In genomic region chr3:32473184-32473583, GRCm38 (mm10) we compare ENCODE assay signal across 23 mouse cellular contexts. TPM values are rescaled to one million over a fixed set of nuclear protein-coding genes. Genes with fewer than 3 reads are reported as not detected.
DNase-seq lines count a peak whose midpoint lies in the region; ATAC-seq and TF ChIP-seq lines count a peak whose summit lies in the region.
"Had no signal": no experiment of that assay in that cellular context is flagged by ENCODE, and none has a peak within 500 bp of the region (broad histone marks: within the 10 kb centered on the region; RNA-seq: fewer than 3 reads in every experiment).

No protein-coding gene starts in this region.

- H3K4me1 ChIP-seq in intestine, embryonic 14.5 days (replicated peaks; ENCODE audit: control insufficient read depth, insufficient read depth, low read length) = peaks cover 5% of the 10 kb centered on the region; the same call in 1 of the 2 replicates
- H3K4me1 ChIP-seq in intestine, embryonic 15.5 days (replicated peaks) = no peaks in the 10 kb centered on the region; the same call in 1 of the 2 replicates
- H3K4me1 ChIP-seq in kidney, embryonic 15.5 days = peaks cover 29% of the 10 kb centered on the region
- peaks cover 8% of the 10 kb centered on the region; the same call in 1 of the 2 replicates for H3K4me1 ChIP-seq in kidney, postnatal 0 days (replicated peaks; ENCODE audit: insufficient read depth, low read length)
- H3K4me1 ChIP-seq in limb, embryonic 10.5 days = peaks cover 25% of the 10 kb centered on the region
- H3K4me1 ChIP-seq: forebrain, embryonic 13.5 days; forebrain, embryonic 15.5 days had no signal

- H3K4me3 ChIP-seq in intestine, embryonic 14.5 days (ENCODE audit: low read depth, low read length) = no peak overlapping the region
- H3K4me3 ChIP-seq in intestine, embryonic 15.5 days (replicated peaks) = no peak overlapping the region
- H3K4me3 ChIP-seq in kidney, embryonic 15.5 days (replicated peaks) = no peak overlapping the region
- no peak overlapping the region for H3K4me3 ChIP-seq in kidney, postnatal 0 days (replicated peaks; ENCODE audit: low read depth, low read length)
- no peak overlapping the region for H3K4me3 ChIP-seq in limb, embryonic 10.5 days
- H3K4me3 ChIP-seq: embryonic facial prominence, embryonic 12.5 days; forebrain, embryonic 13.5 days; forebrain, embryonic 15.5 days had no signal

- no peak overlapping the region for H3K4me2 ChIP-seq in intestine, embryonic 14.5 days (ENCODE audit: low read length)
- H3K4me2 ChIP-seq in intestine, embryonic 15.5 days (replicated peaks) = no peak overlapping the region
- no peak overlapping the region for H3K4me2 ChIP-seq in kidney, embryonic 15.5 days
- H3K4me2 ChIP-seq in kidney, postnatal 0 days (ENCODE audit: low read length) = no peak overlapping the region
- H3K4me2 ChIP-seq: embryonic facial prominence, embryonic 12.5 days; forebrain, embryonic 13.5 days; forebrain, embryonic 15.5 days had no signal

- no peaks in the 10 kb centered on the region for H3K36me3 ChIP-seq in intestine, embryonic 14.5 days (ENCODE audit: control insufficient read depth, insufficient read depth, low read length)
- no peaks in the 10 kb centered on the region for H3K36me3 ChIP-seq in intestine, embryonic 15.5 days
- H3K36me3 ChIP-seq in kidney, embryonic 15.5 days = no peaks in the 10 kb centered on the region
- no peaks in the 10 kb centered on the region for H3K36me3 ChIP-seq in kidney, postnatal 0 days (ENCODE audit: insufficient read depth, low read length)
- H3K36me3 ChIP-seq in limb, embryonic 10.5 days = no peaks in the 10 kb centered on the region
- H3K36me3 ChIP-seq: embryonic facial prominence, embryonic 12.5 days; forebrain, embryonic 15.5 days had no signal

- H3K9me3 ChIP-seq in intestine, embryonic 14.5 days (ENCODE audit: control insufficient read depth, low read length) = no peaks in the 10 kb centered on the region
- H3K9me3 ChIP-seq in intestine, embryonic 15.5 days = no peaks in the 10 kb centered on the region
- H3K9me3 ChIP-seq in kidney, embryonic 15.5 days (replicated peaks) = no peaks in the 10 kb centered on the region
- H3K9me3 ChIP-seq in kidney, postnatal 0 days (replicated peaks; ENCODE audit: low read length) = no peaks in the 10 kb centered on the region
- H3K9me3 ChIP-seq in limb, embryonic 10.5 days (replicated peaks) = no peaks in the 10 kb centered on the region
- H3K9me3 ChIP-seq: embryonic facial prominence, embryonic 12.5 days; forebrain, embryonic 13.5 days; forebrain, embryonic 15.5 days had no signal

- no peak overlapping the region for H3K9ac ChIP-seq in intestine, embryonic 14.5 days (ENCODE audit: low read length)
- no peak overlapping the region for H3K9ac ChIP-seq in intestine, embryonic 15.5 days
- no peak overlapping the region for H3K9ac ChIP-seq in kidney, embryonic 15.5 days
- no peak overlapping the region for H3K9ac ChIP-seq in kidney, postnatal 0 days (ENCODE audit: low read depth, low read length)
- H3K9ac ChIP-seq: embryonic facial prominence, embryonic 12.5 days; forebrain, embryonic 13.5 days; forebrain, embryonic 15.5 days had no signal

- no peak overlapping the region for H3K27ac ChIP-seq in intestine, embryonic 14.5 days (ENCODE audit: low read depth)
- no peak overlapping the region for H3K27ac ChIP-seq in intestine, embryonic 15.5 days
- no peak overlapping the region for H3K27ac ChIP-seq in kidney, embryonic 15.5 days
- no peak overlapping the region for H3K27ac ChIP-seq in kidney, postnatal 0 days
- H3K27ac ChIP-seq in limb, embryonic 10.5 days = no peak overlapping the region
- H3K27ac ChIP-seq: embryonic facial prominence, embryonic 12.5 days; forebrain, embryonic 13.5 days; forebrain, embryonic 15.5 days had no signal

- ATAC-seq in intestine, embryonic 14.5 days (replicated peaks; ENCODE audit: low FRiP score, low TSS enrichment, low read depth) = no peak
- no peak for ATAC-seq in intestine, embryonic 15.5 days
- ATAC-seq in kidney, embryonic 15.5 days (replicated peaks; ENCODE audit: low FRiP score) = peak; percentile 50
- no peak for ATAC-seq in kidney, postnatal 0 days (replicated peaks; ENCODE audit: low FRiP score, low read depth)
- ATAC-seq: forebrain, embryonic 13.5 days; forebrain, embryonic 15.5 days had no signal

- DNase-seq in intestine, embryonic 14.5 days (ENCODE audit: low spot score) = peak; percentile 43
- no peak for DNase-seq in kidney, adult 11 months
- DNase-seq in kidney, postnatal 0 days (ENCODE audit: low spot score) = peak; percentile 28
- DNase-seq in kidney, postnatal 10 days = no peak
- peak; percentile 10 for DNase-seq in limb, embryonic 10.5 days (ENCODE audit: low spot score)
- DNase-seq in lung, adult 18-20 months = no peak
- DNase-seq: adrenal gland, adult 2 months; adrenal gland, postnatal 10 days; adrenal gland, postnatal 25 days; cerebellum, adult 11 months; cerebellum, adult 18-20 months; cerebellum, adult 8-10 months; cerebellum, adult 9-11 months; cerebellum, postnatal 14 days; cerebellum, postnatal 36 days; embryo, embryonic 11 days had no signal

- no peak for TF ChIP-seq CTCF in kidney, postnatal 0 days (IDR thresholded peaks at IDR 0.05; ENCODE audit: low read depth)

- WGBS in intestine, embryonic 14.5 days = 77% methylated on average over 10 of the region's 10 CpGs
- WGBS in intestine, embryonic 15.5 days = 73% methylated on average over 10 of the region's 10 CpGs
- 42% methylated on average over 10 of the region's 10 CpGs for WGBS in kidney, embryonic 15.5 days
- WGBS in kidney, postnatal 0 days = 45% methylated on average over 10 of the region's 10 CpGs
- 89% methylated on average over 10 of the region's 10 CpGs for WGBS in limb, embryonic 10.5 days

- H3K27me3 ChIP-seq in intestine, embryonic 14.5 days (replicated peaks; ENCODE audit: control insufficient read depth, insufficient read depth, low read length) = no peaks in the 10 kb centered on the region
- H3K27me3 ChIP-seq in intestine, embryonic 15.5 days (replicated peaks) = no peaks in the 10 kb centered on the region
- no peaks in the 10 kb centered on the region for H3K27me3 ChIP-seq in kidney, embryonic 15.5 days
- H3K27me3 ChIP-seq in kidney, postnatal 0 days (ENCODE audit: insufficient read depth, low read length) = no peaks in the 10 kb centered on the region
- H3K27me3 ChIP-seq in limb, embryonic 10.5 days (ENCODE audit: low read depth, poor library complexity, severe bottlenecking) = no peaks in the 10 kb centered on the region
- H3K27me3 ChIP-seq: embryonic facial prominence, embryonic 12.5 days; forebrain, embryonic 13.5 days; forebrain, embryonic 15.5 days had no signal

RNA-seq across cellular contexts. Expression of gene Kcnmb3, which starts 18.8 kb away (rescaled TPM):
- polyA plus RNA-seq in intestine, embryonic 14.5 days (2014; fragmentation: Nextera tagmentation; extraction: Ambion mirVana) = not detected in 2 replicates
- polyA plus RNA-seq in intestine, embryonic 15.5 days (2015; fragmentation: Nextera tagmentation; extraction: Ambion mirVana) = not detected in 2 replicates
- 0.13 TPM in 1 of 2 replicates, not detected in the other for polyA plus RNA-seq in kidney, embryonic 15.5 days (2015; fragmentation: Nextera tagmentation; extraction: Ambion mirVana)
- polyA plus RNA-seq in kidney, postnatal 0 days (2015; fragmentation: Nextera tagmentation; extraction: Ambion mirVana) = 0.10 TPM in 1 of 2 replicates, not detected in the other
- polyA plus RNA-seq in limb, embryonic 10.5 days (2016; fragmentation: Nextera tagmentation; extraction: Ambion mirVana) = 0.09 and 0.14 TPM in 2 replicates
- polyA plus RNA-seq: adrenal gland, adult 2 months; brain, embryonic 14.5 days; C2C12 had no signal

RNA-seq across cellular contexts. Expression of gene Zfp639, which starts 36.9 kb away (rescaled TPM):
- polyA plus RNA-seq in intestine, embryonic 14.5 days (2014; fragmentation: Nextera tagmentation; extraction: Ambion mirVana) = 40.9 and 44.8 TPM in 2 replicates
- polyA plus RNA-seq in intestine, embryonic 15.5 days (2015; fragmentation: Nextera tagmentation; extraction: Ambion mirVana) = 28.2 and 32.9 TPM in 2 replicates
- polyA plus RNA-seq in kidney, embryonic 15.5 days (2015; fragmentation: Nextera tagmentation; extraction: Ambion mirVana) = 32.8 and 36.1 TPM in 2 replicates
- 38.6 and 41.6 TPM in 2 replicates for polyA plus RNA-seq in kidney, postnatal 0 days (2015; fragmentation: Nextera tagmentation; extraction: Ambion mirVana)
- polyA plus RNA-seq in limb, embryonic 10.5 days (2016; fragmentation: Nextera tagmentation; extraction: Ambion mirVana) = 43.4 and 43.7 TPM in 2 replicates

RNA-seq across cellular contexts. Expression of gene Mfn1, which starts 56.1 kb away (rescaled TPM):
- polyA plus RNA-seq in intestine, embryonic 14.5 days (2014; fragmentation: Nextera tagmentation; extraction: Ambion mirVana) = 23.6 and 24.4 TPM in 2 replicates
- 27.3 and 29.7 TPM in 2 replicates for polyA plus RNA-seq in intestine, embryonic 15.5 days (2015; fragmentation: Nextera tagmentation; extraction: Ambion mirVana)
- polyA plus RNA-seq in kidney, embryonic 15.5 days (2015; fragmentation: Nextera tagmentation; extraction: Ambion mirVana) = 32.3 and 33.4 TPM in 2 replicates
- polyA plus RNA-seq in kidney, postnatal 0 days (2015; fragmentation: Nextera tagmentation; extraction: Ambion mirVana) = 32.4 and 34.9 TPM in 2 replicates
- 25.8 and 34.6 TPM in 2 replicates for polyA plus RNA-seq in limb, embryonic 10.5 days (2016; fragmentation: Nextera tagmentation; extraction: Ambion mirVana)

Comparison
In these comparisons a context has a peak if more than half of its experiments do, and no peak if none do; other contexts are left out.
1. DNase-seq: peak in intestine, embryonic 14.5 days (single experiment), kidney, postnatal 0 days (single experiment) and limb, embryonic 10.5 days (single experiment); none in kidney, adult 11 months (single experiment), kidney, postnatal 10 days (single experiment) and lung, adult 18-20 months (0 of 2).